Mouse (Mus musculus): ENCODE results near the gene Gm5767.

The Gm5767 gene

GRCm38 (mm10) chr16:8680470-8680869, at the start of gene Gm5767:
Gm5767 (plus strand) TSS chr16:8680770.
- DNase-seq (ENCODE audit: low read depth, low spot score), result no peak

- no peak for DNase-seq (ENCODE audit: low read depth, low spot score)
Measured at GRCm38 (mm10) chr16:8631428-8631827, 49.1 kb upstream of the Gm5767 start.

GRCm38 (mm10) chr16:8636867-8637216, 43.7 kb upstream of the Gm5767 start:
- no peak for DNase-seq (ENCODE audit: low read depth, low spot score)

- DNase-seq (ENCODE audit: low read depth, low spot score), result peak; percentile 80
Measured at GRCm38 (mm10) chr16:8637217-8638051, 43.1 kb upstream of the Gm5767 start, which contains the start of the genes Pmm2 and Tmem186. Pmm2 (plus strand) TSS chr16:8637674. Tmem186 (minus strand) TSS chr16:8637712.

GRCm38 (mm10) chr16:8638131-8638530, 42.4 kb upstream of the Gm5767 start:
- DNase-seq (ENCODE audit: low read depth, low spot score), result no peak

- no peak for DNase-seq (ENCODE audit: low read depth, low spot score)
Measured at GRCm38 (mm10) chr16:8639466-8640191, 40.9 kb upstream of the Gm5767 start.

- peak; percentile 23 for DNase-seq (ENCODE audit: low read depth, low spot score)
Measured at GRCm38 (mm10) chr16:8643855-8644254, 36.7 kb upstream of the Gm5767 start.

- DNase-seq (ENCODE audit: low read depth, low spot score), result no peak
Measured at GRCm38 (mm10) chr16:8645546-8645945, 35.0 kb upstream of the Gm5767 start.

GRCm38 (mm10) chr16:8650007-8650406, 30.6 kb upstream of the Gm5767 start:
- no peak for DNase-seq (ENCODE audit: low read depth, low spot score)

GRCm38 (mm10) chr16:8655108-8655507, 25.5 kb upstream of the Gm5767 start:
- no peak for DNase-seq (ENCODE audit: low read depth, low spot score)

GRCm38 (mm10) chr16:8655599-8655998, 25.0 kb upstream of the Gm5767 start:
- no peak for DNase-seq (ENCODE audit: low read depth, low spot score)

GRCm38 (mm10) chr16:8656256-8656655, 24.3 kb upstream of the Gm5767 start:
- DNase-seq (ENCODE audit: low read depth, low spot score), result no peak

GRCm38 (mm10) chr16:8658349-8658748, 22.2 kb upstream of the Gm5767 start:
- DNase-seq (ENCODE audit: low read depth, low spot score), result no peak

- no peak for DNase-seq (ENCODE audit: low read depth, low spot score)
Measured at GRCm38 (mm10) chr16:8658764-8659163, 21.8 kb upstream of the Gm5767 start.

- no peak for DNase-seq (ENCODE audit: low read depth, low spot score)
Measured at GRCm38 (mm10) chr16:8663022-8663421, 17.5 kb upstream of the Gm5767 start.

GRCm38 (mm10) chr16:8663606-8664539, 16.7 kb upstream of the Gm5767 start:
- DNase-seq (ENCODE audit: low read depth, low spot score), result no peak

- no peak for DNase-seq (ENCODE audit: low read depth, low spot score)
Measured at GRCm38 (mm10) chr16:8665367-8665766, 15.2 kb upstream of the Gm5767 start.

- no peak for DNase-seq (ENCODE audit: low read depth, low spot score)
Measured at GRCm38 (mm10) chr16:8666452-8666851, 14.1 kb upstream of the Gm5767 start.

GRCm38 (mm10) chr16:8667261-8667660, 13.3 kb upstream of the Gm5767 start:
- DNase-seq (ENCODE audit: low read depth, low spot score), result no peak

GRCm38 (mm10) chr16:8667814-8668213, 12.8 kb upstream of the Gm5767 start:
- DNase-seq (ENCODE audit: low read depth, low spot score), result no peak

- DNase-seq (ENCODE audit: low read depth, low spot score), result no peak
Measured at GRCm38 (mm10) chr16:8668386-8668785, 12.2 kb upstream of the Gm5767 start.

GRCm38 (mm10) chr16:8669432-8669831, 11.1 kb upstream of the Gm5767 start:
- DNase-seq (ENCODE audit: low read depth, low spot score), result no peak
